Mouse (Mus musculus) cortical plate, adult 2 months (tissue): ENCODE measurements around the gene Gm28557. TPM values are rescaled to one million over a fixed set of nuclear protein-coding genes. Genes with fewer than 3 reads are reported as not detected.

ENCODE experiments used
- H3K27ac ChIP-seq: fragments of 200-500 bp; 2 replicates; pipeline ENCODE4 v1.5.1; 2012; ENCODE audit warnings: low read length, control low read depth, inconsistent platforms; ENCODE audit not compliant: insufficient read depth
- H3K4me1 ChIP-seq: fragments of 200-500 bp; 2 replicates; pipeline ENCODE4 v1.6.1; 2011; ENCODE audit warnings: low read length; ENCODE audit not compliant: control insufficient read depth, insufficient read depth
- H3K4me3 ChIP-seq: fragments of 200-500 bp; 2 replicates; pipeline ENCODE4 v1.5.1; 2011; ENCODE audit warnings: mild to moderate bottlenecking, low read length, control low read depth; ENCODE audit not compliant: insufficient read depth
- CTCF ChIP-seq: fragments of 200-500 bp; IDR thresholded peaks from 2 replicates; pipeline ENCODE4 v1.5.1; 2011; ENCODE audit warnings: mild to moderate bottlenecking, control low read depth, low read length; ENCODE audit not compliant: insufficient read depth; ENCODE audit errors: extremely low read depth
- POLR2A ChIP-seq: fragments of 200-500 bp; IDR thresholded peaks from 2 replicates; pipeline ENCODE4 v1.6.1; 2011; ENCODE audit warnings: mild to moderate bottlenecking, low read length, control low read depth; ENCODE audit not compliant: insufficient read depth; ENCODE audit errors: extremely low read depth
- polyA plus RNA-seq: library from polyadenylated mRNA; depleted of rRNA; stranded (reverse); fragments of >200 nt; gene quantifications from 2 replicates; pipeline ENCODE4 v1.2.3, GENCODE M21; 2012; rRNA removed

Gm28557 gene
- polyA plus RNA-seq, 1 experiment = 1.9 TPM

GRCm38 (mm10) chr13:67060161-67060785 lies 48.1 kb downstream of the Gm28557 start:
- Histone ChIP-seq H3K4me1 (peaks cover 2% of the 10 kb centered on the region; the same call in 1 of the 2 replicates), H3K27ac (no peak overlapping the region), H3K4me3 (peak overlapping the region; percentile 61)
- no peak for TF ChIP-seq CTCF
- TF ChIP-seq POLR2A = no peak

Other genes with a start within 250 kb of the Gm28557 start
- gene Gm10767, start 203.7 kb downstream of the Gm28557 start, polyA plus RNA-seq = 2.4 and 2.7 TPM in 2 replicates
- 2.2 and 2.4 TPM in 2 replicates for gene Zfp712, start 47.4 kb downstream of the Gm28557 start, polyA plus RNA-seq
- gene Zfp708, start 10.6 kb downstream of the Gm28557 start, polyA plus RNA-seq = 2.9 and 3.0 TPM in 2 replicates
- 0.19 TPM in 2 replicates for gene Rslcan18, start 7.7 kb upstream of the Gm28557 start, polyA plus RNA-seq
- 3.2 and 3.6 TPM in 2 replicates for gene Zfp759, start 13.1 kb upstream of the Gm28557 start, polyA plus RNA-seq
- 3.8 and 4.1 TPM in 2 replicates for gene Rsl1, start 64.6 kb upstream of the Gm28557 start, polyA plus RNA-seq
- 1.4 and 1.5 TPM in 2 replicates for gene Zfp455, start 85.9 kb upstream of the Gm28557 start, polyA plus RNA-seq
- gene Zfp458, start 169.9 kb upstream of the Gm28557 start, polyA plus RNA-seq = 3.8 and 4.2 TPM in 2 replicates
- gene Zfp457, start 197.9 kb upstream of the Gm28557 start, polyA plus RNA-seq = 2.7 and 3.4 TPM in 2 replicates
- gene Zfp595, start 224.0 kb upstream of the Gm28557 start, polyA plus RNA-seq = 2.3 and 2.6 TPM in 2 replicates